Mouse (Mus musculus): ENCODE results near the gene Pou3f3.

DNA sequence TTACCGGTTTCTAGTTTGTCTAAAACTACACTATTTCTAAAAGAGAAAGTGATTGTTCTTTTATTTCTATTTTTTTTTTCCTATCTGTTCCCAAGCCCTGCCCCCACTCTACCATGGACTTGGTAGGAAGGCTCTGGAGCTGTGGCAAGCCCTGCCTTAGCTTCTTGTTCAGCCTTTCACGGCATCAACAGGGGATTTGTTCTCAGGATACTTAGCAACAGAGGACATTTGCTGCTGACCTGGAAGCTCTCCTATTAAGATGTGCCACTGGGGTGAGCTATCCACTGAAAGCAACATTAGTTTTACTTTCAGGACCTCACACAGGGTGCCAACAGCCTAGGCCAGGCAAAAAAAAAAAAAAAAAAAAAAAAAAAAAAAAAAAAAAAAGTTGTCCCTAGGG lies 15.4 kb downstream of the Pou3f3 start:
- TF ChIP-seq SRF (IDR thresholded peaks at IDR 0.05; ENCODE audit: control insufficient read depth, insufficient read length, low read depth) (no peak), MAX (IDR thresholded peaks at IDR 0.05; ENCODE audit: low read depth) (no peak), E2F4 (IDR thresholded peaks at IDR 0.05; ENCODE audit: insufficient read depth) (no peak), CEBPB (IDR thresholded peaks at IDR 0.05; ENCODE audit: insufficient read depth, poor library complexity, severe bottlenecking) (no peak), POLR2AphosphoS2 (IDR thresholded peaks at IDR 0.05; ENCODE audit: insufficient read length, low read depth) (no peak), TCF3 (IDR thresholded peaks at IDR 0.05; ENCODE audit: insufficient read length, low read depth) (no peak), TCF12 (IDR thresholded peaks at IDR 0.05; ENCODE audit: insufficient read depth, poor library complexity, severe bottlenecking) (no peak), POLR2A (IDR thresholded peaks at IDR 0.05; ENCODE audit: insufficient read length, low read depth) (no peak)
